8 mouse cellular contexts compared by ENCODE assay signal in the genomic region with DNA sequence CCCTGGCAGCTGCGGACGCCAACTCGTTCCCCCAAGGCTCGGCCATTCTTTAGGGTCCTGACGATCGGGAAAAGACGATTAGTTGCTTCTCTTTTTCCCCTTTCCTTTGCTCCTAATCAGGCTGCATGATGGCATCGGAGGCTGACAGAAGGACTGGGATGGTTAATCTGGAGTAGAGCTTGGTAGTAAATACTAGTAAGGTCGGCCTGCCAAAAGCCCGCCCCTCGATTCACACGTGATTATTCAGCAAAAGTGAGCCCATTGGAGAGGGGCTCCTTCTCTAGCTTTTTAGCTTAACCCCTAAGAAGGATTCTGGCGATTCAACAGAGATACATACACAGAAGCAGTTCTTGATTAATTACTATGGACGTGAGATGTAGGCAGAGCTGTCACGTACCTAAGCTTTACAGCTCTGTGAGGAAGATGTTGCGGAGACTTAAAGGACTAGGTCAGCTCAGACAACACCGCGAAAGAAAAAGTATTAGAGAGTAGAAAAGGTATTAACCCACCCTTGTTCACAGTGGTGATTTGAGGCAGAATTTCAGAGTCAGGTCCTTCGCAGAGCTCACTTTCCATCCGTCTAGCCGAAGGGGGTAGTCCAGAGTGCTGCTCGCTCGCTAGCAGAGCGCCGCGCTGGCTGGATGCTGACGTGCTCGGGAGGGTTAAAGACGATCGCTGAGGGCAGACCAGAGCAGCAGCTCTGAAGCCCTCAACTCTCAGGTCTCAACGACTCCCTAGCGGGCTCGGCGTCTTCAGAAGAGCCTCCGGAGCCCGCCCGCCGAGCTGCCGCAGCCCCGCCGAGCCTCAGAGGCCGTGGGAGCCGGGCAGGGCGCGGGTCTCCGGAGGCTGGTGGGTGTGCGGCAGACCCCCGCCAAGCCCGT. TPM values are rescaled to one million over a fixed set of nuclear protein-coding genes. Genes with fewer than 3 reads are reported as not detected.
DNase-seq lines count a peak whose midpoint lies in the region; ATAC-seq and TF ChIP-seq lines count a peak whose summit lies in the region.

No protein-coding gene starts in this region.

- WGBS in liver, embryonic 13.5 days (ENCODE audit: insufficient replicate concordance) = 1% methylated on average over 40 of the region's 49 CpGs
- WGBS in stomach, postnatal 0 days = 1% methylated on average over 44 of the region's 49 CpGs

- TF ChIP-seq CTCF in stomach, postnatal 0 days (IDR thresholded peaks at IDR 0.05; ENCODE audit: low read depth) = no peak

- H3K36me3 ChIP-seq in liver, embryonic 13.5 days = peaks cover 4% of the 10 kb centered on the region
- H3K36me3 ChIP-seq in stomach, postnatal 0 days (ENCODE audit: control insufficient read depth, insufficient read depth, low read length) = no peaks in the 10 kb centered on the region

- no peaks in the 10 kb centered on the region for H3K9me3 ChIP-seq in liver, embryonic 13.5 days (replicated peaks)
- no peaks in the 10 kb centered on the region for H3K9me3 ChIP-seq in stomach, postnatal 0 days (ENCODE audit: control insufficient read depth, low read length)

- H3K27me3 ChIP-seq in liver, embryonic 13.5 days = peaks cover 33% of the 10 kb centered on the region
- H3K27me3 ChIP-seq in stomach, postnatal 0 days (ENCODE audit: control insufficient read depth, insufficient read depth, low read length) = peaks cover 3% of the 10 kb centered on the region; the same call in 1 of the 2 replicates

- peak; percentile 89 for DNase-seq in A20 (ENCODE audit: low read depth, low spot score)
- DNase-seq in adrenal gland, adult (ENCODE audit: inconsistent age in 2 of 2, low spot score in 1 of 2) = peak; percentile 87 to 97
- DNase-seq in embryo, embryonic 9.5 days (ENCODE audit: extremely low spot score) = peak; percentile 57
- DNase-seq in heart, adult 18-20 months = peak; percentile 86 to 90
- DNase-seq in kidney, adult 11 months = peak; percentile 68
- DNase-seq in liver, embryonic 13.5 days = peak; percentile 57
- DNase-seq in natural killer cell, adult 2 months (ENCODE audit: low spot score in 2 of 2) = peak; percentile 48 to 52
- peak; percentile 55 for DNase-seq in stomach, postnatal 0 days (ENCODE audit: low spot score)

- peak; percentile 57 for ATAC-seq in liver, embryonic 13.5 days (ENCODE audit: low read depth)
- peak; percentile 25; the same call in 1 of the 2 replicates for ATAC-seq in stomach, postnatal 0 days (ENCODE audit: low FRiP score, low TSS enrichment)

- peak overlapping the region; percentile 94 for H3K4me2 ChIP-seq in liver, embryonic 13.5 days
- H3K4me2 ChIP-seq in stomach, postnatal 0 days (replicated peaks; ENCODE audit: low read depth) = peak overlapping the region; percentile 96

- H3K27ac ChIP-seq in liver, embryonic 13.5 days = peak overlapping the region; percentile 95
- H3K27ac ChIP-seq in stomach, postnatal 0 days (replicated peaks) = peak overlapping the region; percentile 75

- TF ChIP-seq EP300 in stomach, postnatal 0 days (optimal IDR thresholded peaks at IDR 0.05) = no peak

- H3K4me1 ChIP-seq in liver, embryonic 13.5 days (replicated peaks) = peaks cover 24% of the 10 kb centered on the region
- H3K4me1 ChIP-seq in stomach, postnatal 0 days (replicated peaks; ENCODE audit: control insufficient read depth, insufficient read depth) = 0 out of 2 replicates have a peak, but pooled peaks cover 4% of the 10 kb centered on the region

- peak overlapping the region; percentile 98 for H3K4me3 ChIP-seq in liver, embryonic 13.5 days (replicated peaks)
- H3K4me3 ChIP-seq in stomach, postnatal 0 days (ENCODE audit: low read depth, low read length) = peak overlapping the region; percentile 89

- H3K9ac ChIP-seq in liver, embryonic 13.5 days = peak overlapping the region; percentile 98
- H3K9ac ChIP-seq in stomach, postnatal 0 days (ENCODE audit: low read length) = peak overlapping the region; percentile 73

RNA-seq across cellular contexts. Expression of a gene that starts 1.6 kb away (rescaled TPM):
- total RNA-seq in heart, adult 18-20 months (2021) = 10 to 100 TPM; 10.7 to 14.4 TPM
- 13.2 and 16.2 TPM in 2 replicates for polyA plus RNA-seq in liver, embryonic 13.5 days (2015; fragmentation: Nextera tagmentation; extraction: Ambion mirVana)
- polyA plus RNA-seq in stomach, postnatal 0 days (2015; fragmentation: Nextera tagmentation; extraction: Ambion mirVana) = 9.1 and 9.5 TPM in 2 replicates

RNA-seq across cellular contexts. Expression of a gene that starts 11.0 kb away (rescaled TPM):
- 10 to 100 TPM; 41.1 to 41.7 TPM for total RNA-seq in heart, adult 18-20 months (2021)
- polyA plus RNA-seq in liver, embryonic 13.5 days (2015; fragmentation: Nextera tagmentation; extraction: Ambion mirVana) = 16.5 and 18.6 TPM in 2 replicates
- 20.8 and 22.4 TPM in 2 replicates for polyA plus RNA-seq in stomach, postnatal 0 days (2015; fragmentation: Nextera tagmentation; extraction: Ambion mirVana)

Comparison
In these comparisons a context has a peak if more than half of its experiments do, and no peak if none do; other contexts are left out.
1. Peak in every context shown above with its lines: DNase-seq, ATAC-seq, H3K4me3 ChIP-seq and H3K27ac ChIP-seq.